Mouse (Mus musculus): Measurements from ENCODE around the gene Gnaz. TPM values are rescaled to one million over a fixed set of nuclear protein-coding genes. Genes with fewer than 3 reads are reported as not detected.

The Gnaz gene
- polyA plus RNA-seq, 1 experiment, result 5.3 TPM

DNA sequence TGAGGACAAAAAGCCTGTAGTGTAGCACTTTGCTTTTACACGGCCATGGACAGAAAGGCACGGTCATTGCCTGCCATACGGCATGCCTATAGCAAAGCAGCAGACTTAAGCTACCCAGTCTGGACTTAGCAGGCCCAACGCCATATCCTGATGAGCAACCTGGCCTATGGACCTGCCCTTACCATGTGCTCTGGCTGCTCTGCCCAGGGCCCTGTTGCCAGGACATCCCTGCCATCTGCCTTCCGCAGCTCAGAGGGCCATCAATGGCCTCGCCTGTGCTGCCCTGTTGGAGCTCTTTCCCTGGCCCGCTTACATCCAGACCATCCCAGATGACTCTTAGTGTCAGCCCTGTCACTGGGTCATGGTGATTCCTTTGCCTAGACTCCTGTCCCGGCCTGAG lies 34.4 kb downstream of the Gnaz start:
- TF ChIP-seq CTCF (IDR thresholded peaks at IDR 0.05; ENCODE audit: extremely low read depth, insufficient read depth, insufficient read length, insufficient replicate concordance), result no peak
- H3K4me3 ChIP-seq (ENCODE audit: extremely low read depth, insufficient read depth, insufficient read length), result no peak overlapping the region
- H3K27me3 ChIP-seq (ENCODE audit: control insufficient read depth, insufficient read depth, low read length), result no peaks in the 10 kb centered on the region
- 94% methylated on average over 8 of the region's 8 CpGs for WGBS
- H3K27ac ChIP-seq (ENCODE audit: insufficient read depth, low read length), result no peak overlapping the region
- no peaks in the 10 kb centered on the region for H3K4me1 ChIP-seq (ENCODE audit: control insufficient read depth, insufficient read depth, insufficient read length)
- H3K36me3 ChIP-seq (ENCODE audit: control insufficient read depth, insufficient read depth, low read length), result no peaks in the 10 kb centered on the region
- no peak for DNase-seq (ENCODE audit: low read depth in 1 of 2, low spot score in 2 of 2)

DNA sequence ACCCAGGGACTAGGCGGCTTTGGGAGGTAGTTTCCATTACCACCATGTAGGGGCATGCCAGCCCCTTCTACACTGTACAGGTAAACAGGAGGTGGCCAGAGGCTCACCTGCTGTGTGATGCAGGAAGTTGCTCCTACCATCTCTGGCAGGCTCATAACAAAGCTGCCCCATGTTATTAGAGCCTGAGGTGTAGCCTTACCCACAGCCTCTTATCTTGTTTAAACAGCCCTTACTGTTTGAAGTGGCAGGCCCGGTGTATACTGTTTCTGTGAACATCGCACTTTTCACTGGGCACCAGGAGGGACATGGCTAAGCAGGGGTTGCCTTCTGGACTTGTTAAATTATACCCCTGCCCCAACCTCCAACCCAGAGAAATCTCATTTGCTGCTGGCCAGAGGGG lies 37.1 kb downstream of the Gnaz start:
- Histone ChIP-seq H3K36me3 (ENCODE audit: control insufficient read depth, insufficient read depth, low read length) (no peaks in the 10 kb centered on the region), H3K4me3 (ENCODE audit: extremely low read depth, insufficient read depth, insufficient read length) (no peak overlapping the region), H3K27ac (ENCODE audit: insufficient read depth, low read length) (no peak overlapping the region), H3K27me3 (ENCODE audit: control insufficient read depth, insufficient read depth, low read length) (no peaks in the 10 kb centered on the region), H3K4me1 (ENCODE audit: control insufficient read depth, insufficient read depth, insufficient read length) (no peaks in the 10 kb centered on the region)
- DNase-seq (ENCODE audit: low read depth in 1 of 2, low spot score in 2 of 2), result no peak
- WGBS, result 71% methylated on average over 3 of the region's 3 CpGs
- TF ChIP-seq POLR2A (IDR thresholded peaks at IDR 0.05; ENCODE audit: low read depth, low read length), result no peak
- TF ChIP-seq CTCF (IDR thresholded peaks at IDR 0.05; ENCODE audit: extremely low read depth, insufficient read depth, insufficient read length, insufficient replicate concordance), result no peak

DNA sequence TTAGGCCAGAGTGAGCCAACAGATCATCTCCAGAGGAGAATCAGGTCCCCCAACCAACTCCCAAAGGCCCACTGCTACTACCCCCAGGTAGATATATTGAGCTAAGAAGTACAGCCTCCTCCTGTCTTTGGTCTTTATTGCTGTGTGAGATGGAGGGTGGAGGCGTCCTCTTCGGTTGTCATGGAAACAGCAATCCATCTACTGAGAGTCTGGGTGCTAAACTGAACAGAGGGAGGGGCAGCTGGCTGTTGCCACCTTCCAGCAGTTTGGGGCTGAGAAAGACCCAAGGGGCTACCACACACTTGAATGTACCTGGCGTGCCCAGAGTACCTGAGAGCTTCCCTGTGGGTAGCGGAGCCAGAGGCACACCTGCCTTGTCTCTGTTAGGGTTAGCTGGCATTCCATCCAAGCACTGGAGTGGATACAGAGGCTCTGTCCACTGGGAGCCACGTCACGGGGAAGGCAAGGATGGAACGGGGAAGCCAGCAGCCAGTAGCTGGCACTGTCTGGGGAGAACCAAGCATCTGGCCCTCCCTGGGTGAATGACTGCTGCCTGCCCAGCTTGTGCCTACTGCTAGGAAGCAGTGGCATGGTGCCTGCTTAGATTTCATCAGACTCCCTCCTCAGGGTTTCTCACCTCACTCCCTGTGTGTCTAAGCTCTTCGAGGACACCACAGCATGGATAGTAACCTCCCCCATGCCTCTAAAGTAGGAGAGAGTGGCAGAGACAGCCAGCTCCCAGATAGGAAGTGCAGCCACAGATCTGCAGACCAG lies 40.1 kb downstream of the Gnaz start:
- Histone ChIP-seq H3K36me3 (ENCODE audit: control insufficient read depth, insufficient read depth, low read length) (no peaks in the 10 kb centered on the region), H3K27me3 (ENCODE audit: control insufficient read depth, insufficient read depth, low read length) (no peaks in the 10 kb centered on the region), H3K4me3 (ENCODE audit: extremely low read depth, insufficient read depth, insufficient read length) (no peak overlapping the region), H3K27ac (ENCODE audit: insufficient read depth, low read length) (no peak overlapping the region), H3K4me1 (ENCODE audit: control insufficient read depth, insufficient read depth, insufficient read length) (no peaks in the 10 kb centered on the region)
- DNase-seq (ENCODE audit: low read depth in 1 of 2, low spot score in 2 of 2), result no peak
- no peak for TF ChIP-seq CTCF (IDR thresholded peaks at IDR 0.05; ENCODE audit: extremely low read depth, insufficient read depth, insufficient read length, insufficient replicate concordance)
- no peak for TF ChIP-seq POLR2A (IDR thresholded peaks at IDR 0.05; ENCODE audit: low read depth, low read length)
- 84% methylated on average over 8 of the region's 8 CpGs for WGBS

DNA sequence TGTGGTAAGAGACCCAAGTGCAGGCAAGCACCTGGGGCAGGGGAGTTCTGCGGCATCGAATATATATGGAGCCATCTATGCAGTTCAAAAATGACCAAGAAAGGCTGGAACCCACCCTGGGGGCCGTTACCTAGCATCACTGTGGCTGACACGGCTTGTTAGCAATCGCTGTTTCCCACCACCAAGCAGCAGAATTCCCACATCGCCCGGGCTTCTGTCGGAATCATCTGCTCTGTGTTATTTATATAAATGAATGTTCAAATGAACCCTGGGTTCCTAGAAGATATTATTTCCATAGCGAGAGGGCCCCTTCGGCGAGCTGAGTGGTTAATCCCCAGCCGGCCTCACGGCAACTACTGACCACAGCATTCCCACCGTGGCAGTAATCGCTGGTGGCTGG lies 43.7 kb downstream of the Gnaz start:
- WGBS, result 96% methylated on average over 15 of the region's 15 CpGs
- Histone ChIP-seq H3K4me3 (ENCODE audit: extremely low read depth, insufficient read depth, insufficient read length) (no peak overlapping the region), H3K36me3 (ENCODE audit: control insufficient read depth, insufficient read depth, low read length) (no peaks in the 10 kb centered on the region)

DNA sequence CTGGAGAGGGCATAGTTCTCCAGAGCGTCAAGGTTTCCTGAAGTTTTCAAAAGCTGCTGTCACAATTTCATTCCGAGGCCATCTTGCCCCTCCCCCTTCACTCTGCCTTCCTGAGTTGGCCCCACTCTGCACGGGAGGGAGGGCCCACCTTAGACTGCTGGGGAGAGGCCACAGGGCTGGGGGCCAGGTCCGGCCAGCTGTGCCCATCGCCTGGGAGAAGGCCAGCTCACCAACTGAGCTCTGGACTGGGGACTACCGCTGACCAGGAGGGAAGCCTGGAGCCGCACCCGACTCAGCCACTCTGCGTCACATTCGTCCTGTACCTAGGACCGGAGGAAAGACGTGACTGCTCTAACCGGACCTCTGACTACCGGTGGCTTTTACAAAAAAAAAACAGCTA lies 48.5 kb downstream of the Gnaz start:
- Histone ChIP-seq H3K4me3 (ENCODE audit: extremely low read depth, insufficient read depth, insufficient read length) (no peak overlapping the region), H3K36me3 (ENCODE audit: control insufficient read depth, insufficient read depth, low read length) (no peaks in the 10 kb centered on the region), H3K4me1 (ENCODE audit: control insufficient read depth, insufficient read depth, insufficient read length) (no peaks in the 10 kb centered on the region), H3K27me3 (ENCODE audit: control insufficient read depth, insufficient read depth, low read length) (no peaks in the 10 kb centered on the region), H3K27ac (ENCODE audit: insufficient read depth, low read length) (no peak overlapping the region)
- no peak for DNase-seq (ENCODE audit: low read depth in 1 of 2, low spot score in 2 of 2)
- WGBS, result 75% methylated on average over 14 of the region's 14 CpGs
- TF ChIP-seq CTCF (IDR thresholded peaks at IDR 0.05; ENCODE audit: extremely low read depth, insufficient read depth, insufficient read length, insufficient replicate concordance), result no peak
- no peak for TF ChIP-seq POLR2A (IDR thresholded peaks at IDR 0.05; ENCODE audit: low read depth, low read length)

More for the DNA sequence above, 43.7 kb downstream of the Gnaz start:
- no peaks in the 10 kb centered on the region for H3K27me3 ChIP-seq (ENCODE audit: control insufficient read depth, insufficient read depth, low read length)
- H3K4me1 ChIP-seq (ENCODE audit: control insufficient read depth, insufficient read depth, insufficient read length), result no peaks in the 10 kb centered on the region
- no peak overlapping the region for H3K27ac ChIP-seq (ENCODE audit: insufficient read depth, low read length)
- no peak for TF ChIP-seq POLR2A (IDR thresholded peaks at IDR 0.05; ENCODE audit: low read depth, low read length)
- TF ChIP-seq CTCF (IDR thresholded peaks at IDR 0.05; ENCODE audit: extremely low read depth, insufficient read depth, insufficient read length, insufficient replicate concordance), result no peak
- no peak for DNase-seq (ENCODE audit: low read depth in 1 of 2, low spot score in 2 of 2)

DNA sequence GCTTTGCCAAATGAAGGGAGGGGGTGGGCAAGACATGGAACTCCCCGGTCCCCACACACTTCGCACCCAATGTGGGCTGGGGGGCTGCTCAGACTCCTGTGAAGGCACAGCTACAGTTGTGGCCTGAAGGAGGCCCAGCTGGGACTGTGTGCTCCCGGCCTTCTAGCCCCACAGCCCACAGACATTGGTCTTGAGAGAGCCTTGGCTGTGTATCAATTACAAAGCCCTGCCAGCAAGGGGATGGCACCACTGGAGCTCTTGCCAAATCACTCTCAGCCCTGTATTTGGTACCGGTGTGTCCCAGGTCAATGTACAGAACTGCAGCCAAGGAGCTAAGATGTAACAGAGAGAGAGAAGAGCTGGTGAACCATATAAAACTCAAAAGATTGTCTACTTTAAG lies 49.5 kb downstream of the Gnaz start:
- DNase-seq (ENCODE audit: low read depth in 1 of 2, low spot score in 2 of 2), result no peak
- WGBS, result 90% methylated on average over 4 of the region's 4 CpGs
- no peak overlapping the region for H3K27ac ChIP-seq (ENCODE audit: insufficient read depth, low read length)
- no peaks in the 10 kb centered on the region for H3K4me1 ChIP-seq (ENCODE audit: control insufficient read depth, insufficient read depth, insufficient read length)
- no peaks in the 10 kb centered on the region for H3K27me3 ChIP-seq (ENCODE audit: control insufficient read depth, insufficient read depth, low read length)
- no peak for TF ChIP-seq POLR2A (IDR thresholded peaks at IDR 0.05; ENCODE audit: low read depth, low read length)
- TF ChIP-seq CTCF (IDR thresholded peaks at IDR 0.05; ENCODE audit: extremely low read depth, insufficient read depth, insufficient read length, insufficient replicate concordance), result no peak
- no peaks in the 10 kb centered on the region for H3K36me3 ChIP-seq (ENCODE audit: control insufficient read depth, insufficient read depth, low read length)
- no peak overlapping the region for H3K4me3 ChIP-seq (ENCODE audit: extremely low read depth, insufficient read depth, insufficient read length)

DNA sequence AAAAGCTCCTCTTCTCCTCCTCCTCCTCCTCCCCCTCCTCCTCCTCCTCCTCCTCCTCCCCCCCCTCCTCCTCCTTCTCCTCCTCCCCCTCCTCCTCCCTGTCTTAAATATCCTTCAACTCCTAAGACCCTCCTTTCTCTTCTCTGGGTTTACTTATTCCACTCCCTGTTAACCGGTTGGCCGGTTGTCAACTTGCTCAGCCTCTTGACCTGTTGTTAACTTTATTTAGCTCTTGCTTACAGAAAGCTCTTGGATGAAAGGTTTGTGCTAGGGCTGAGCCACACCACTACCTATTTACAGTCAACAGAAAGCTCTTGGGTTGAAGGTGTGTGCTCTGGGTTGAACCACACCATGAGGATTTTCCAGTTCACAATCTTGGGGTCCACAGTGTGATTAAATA lies 53.3 kb downstream of the Gnaz start:
- 77% methylated on average over 2 of the region's 2 CpGs for WGBS
- Histone ChIP-seq H3K27me3 (ENCODE audit: control insufficient read depth, insufficient read depth, low read length) (no peaks in the 10 kb centered on the region), H3K4me1 (ENCODE audit: control insufficient read depth, insufficient read depth, insufficient read length) (no peaks in the 10 kb centered on the region), H3K27ac (ENCODE audit: insufficient read depth, low read length) (no peak overlapping the region), H3K4me3 (ENCODE audit: extremely low read depth, insufficient read depth, insufficient read length) (no peak overlapping the region), H3K36me3 (ENCODE audit: control insufficient read depth, insufficient read depth, low read length) (no peaks in the 10 kb centered on the region)
- no peak for DNase-seq (ENCODE audit: low read depth in 1 of 2, low spot score in 2 of 2)
- TF ChIP-seq CTCF (IDR thresholded peaks at IDR 0.05; ENCODE audit: extremely low read depth, insufficient read depth, insufficient read length, insufficient replicate concordance) (no peak), POLR2A (IDR thresholded peaks at IDR 0.05; ENCODE audit: low read depth, low read length) (no peak)
